Mouse (Mus musculus): ENCODE results near the gene Fgfbp3.

DNA sequence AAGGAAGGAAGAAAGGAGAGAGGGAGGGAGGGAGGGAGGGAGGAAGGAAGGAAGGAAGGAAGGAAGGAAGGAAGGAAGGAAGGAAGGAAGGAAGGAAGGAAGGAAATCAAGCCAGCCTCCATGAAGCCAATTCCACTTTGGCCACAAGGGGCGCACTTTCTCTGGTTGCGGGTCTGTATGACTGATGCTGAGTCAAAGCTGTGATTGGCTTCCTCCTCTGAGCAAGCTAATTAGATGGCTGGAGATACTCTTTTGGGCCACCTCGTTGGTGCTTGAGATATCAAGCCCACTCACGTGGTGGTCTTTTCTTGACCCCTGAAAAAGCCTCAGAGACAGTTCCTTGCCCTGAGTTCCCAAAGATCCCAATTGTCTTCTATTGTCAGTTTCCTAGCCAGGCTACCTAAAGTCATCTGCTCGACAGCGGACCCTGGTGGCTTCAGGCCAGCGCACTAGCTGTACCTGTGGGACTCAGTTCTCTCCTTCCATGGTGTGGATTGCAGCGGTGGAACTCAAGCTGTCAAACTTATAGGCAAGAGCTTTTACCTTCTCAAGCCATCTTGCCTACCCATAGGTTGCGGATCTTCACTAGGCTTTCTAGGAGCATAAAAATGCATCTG lies 9.6 kb downstream of the Fgfbp3 start:
- TF ChIP-seq CTCF (IDR thresholded peaks at IDR 0.05; ENCODE audit: extremely low read depth, insufficient read length, insufficient replicate concordance, low read depth, low read length) (peak; percentile 73; the same call in 1 of the 2 replicates), POLR2A (IDR thresholded peaks at IDR 0.05; ENCODE audit: low read depth, low read length) (no peak)

Data from small intestine, adult 2 months (tissue).